Mouse (Mus musculus): ENCODE measurements around the gene Ear1. TPM values are rescaled to one million over a fixed set of nuclear protein-coding genes. Genes with fewer than 3 reads are reported as not detected.
A peak's percentile ranks its signal among the peaks of the same experiment; 100 is the strongest.
"Not testable (repeated sequence)": the region's sequence is repeated elsewhere in the genome, so short reads cannot be mapped to it uniquely, and the experiment has no call there.

The Ear1 gene
- total and polyA plus RNA-seq, 2 experiments from 2014 or later = not detected

GRCm38 (mm10) chr14:43877789-43878188 is 2.5 kb upstream of the Ear1 start:
- H3K9ac ChIP-seq (replicated peaks; ENCODE audit: low read length, poor library complexity, severe bottlenecking); H3K27me3 ChIP-seq (ENCODE audit: insufficient read depth, low read length); ATAC-seq (ENCODE audit: low FRiP score); H3K27ac ChIP-seq (ENCODE audit: low read depth, low read length); H3K4me3 ChIP-seq (ENCODE audit: low read depth, low read length); H3K4me2 ChIP-seq (ENCODE audit: low read depth, low read length, poor library complexity, severe bottlenecking); H3K4me1 ChIP-seq (ENCODE audit: insufficient read depth, low read length); DNase-seq (ENCODE audit: low spot score); H3K36me3 ChIP-seq (ENCODE audit: insufficient read depth, low read length); H3K9me3 ChIP-seq (ENCODE audit: low read length): not testable (repeated sequence)
- WGBS = 35% methylated on average over 1 of the region's 2 CpGs

- H3K27ac ChIP-seq (ENCODE audit: low read depth, low read length); DNase-seq (ENCODE audit: low spot score); H3K9me3 ChIP-seq (ENCODE audit: low read length); ATAC-seq (ENCODE audit: low FRiP score); H3K9ac ChIP-seq (replicated peaks; ENCODE audit: low read length, poor library complexity, severe bottlenecking); H3K4me1 ChIP-seq (ENCODE audit: insufficient read depth, low read length); H3K27me3 ChIP-seq (ENCODE audit: insufficient read depth, low read length); H3K4me3 ChIP-seq (ENCODE audit: low read depth, low read length); H3K4me2 ChIP-seq (ENCODE audit: low read depth, low read length, poor library complexity, severe bottlenecking); H3K36me3 ChIP-seq (ENCODE audit: insufficient read depth, low read length): not testable (repeated sequence)
- 92% methylated on average over 3 of the region's 3 CpGs for WGBS
These were observed 455 bp downstream of the Ear1 start for GRCm38 (mm10) chr14:43874862-43875261.

GRCm38 (mm10) chr14:43860522-43860921 is 14.8 kb downstream of the Ear1 start:
- not testable (repeated sequence) for H3K4me2 ChIP-seq (ENCODE audit: low read depth, low read length, poor library complexity, severe bottlenecking); H3K4me3 ChIP-seq (ENCODE audit: low read depth, low read length); H3K4me1 ChIP-seq (ENCODE audit: insufficient read depth, low read length); H3K36me3 ChIP-seq (ENCODE audit: insufficient read depth, low read length); H3K27me3 ChIP-seq (ENCODE audit: insufficient read depth, low read length); H3K9ac ChIP-seq (replicated peaks; ENCODE audit: low read length, poor library complexity, severe bottlenecking); H3K27ac ChIP-seq (ENCODE audit: low read depth, low read length); H3K9me3 ChIP-seq (ENCODE audit: low read length)
- peak; percentile 73 for TF ChIP-seq CTCF (IDR thresholded peaks at IDR 0.05)
- ATAC-seq (ENCODE audit: low FRiP score) (0 out of 2 replicates have a peak, but pooled peaks have one; percentile 32), DNase-seq (ENCODE audit: low spot score) (peak; percentile 47)
- WGBS = 28% methylated on average over 2 of the region's 2 CpGs

- not testable (repeated sequence) for DNase-seq (ENCODE audit: low spot score); ATAC-seq (ENCODE audit: low FRiP score); H3K9me3 ChIP-seq (ENCODE audit: low read length); H3K36me3 ChIP-seq (ENCODE audit: insufficient read depth, low read length); H3K27ac ChIP-seq (ENCODE audit: low read depth, low read length); H3K4me3 ChIP-seq (ENCODE audit: low read depth, low read length); H3K4me1 ChIP-seq (ENCODE audit: insufficient read depth, low read length); H3K27me3 ChIP-seq (ENCODE audit: insufficient read depth, low read length); H3K9ac ChIP-seq (replicated peaks; ENCODE audit: low read length, poor library complexity, severe bottlenecking); H3K4me2 ChIP-seq (ENCODE audit: low read depth, low read length, poor library complexity, severe bottlenecking)
- WGBS = 67% methylated on average over 4 of the region's 6 CpGs
These were observed 15.9 kb downstream of the Ear1 start for GRCm38 (mm10) chr14:43859465-43859864.

GRCm38 (mm10) chr14:43843949-43844573 is 31.3 kb downstream of the Ear1 start:
- H3K27ac ChIP-seq (ENCODE audit: low read depth, low read length); ATAC-seq (ENCODE audit: low FRiP score); H3K27me3 ChIP-seq (ENCODE audit: insufficient read depth, low read length); H3K9me3 ChIP-seq (ENCODE audit: low read length); H3K4me3 ChIP-seq (ENCODE audit: low read depth, low read length); H3K36me3 ChIP-seq (ENCODE audit: insufficient read depth, low read length); DNase-seq (ENCODE audit: low spot score); H3K4me1 ChIP-seq (ENCODE audit: insufficient read depth, low read length); H3K9ac ChIP-seq (replicated peaks; ENCODE audit: low read length, poor library complexity, severe bottlenecking); H3K4me2 ChIP-seq (ENCODE audit: low read depth, low read length, poor library complexity, severe bottlenecking): not testable (repeated sequence)
- 83% methylated on average over 4 of the region's 4 CpGs for WGBS

GRCm38 (mm10) chr14:43840976-43841375 is 34.3 kb downstream of the Ear1 start:
- H3K27ac ChIP-seq (ENCODE audit: low read depth, low read length); H3K4me1 ChIP-seq (ENCODE audit: insufficient read depth, low read length); ATAC-seq (ENCODE audit: low FRiP score); H3K4me2 ChIP-seq (ENCODE audit: low read depth, low read length, poor library complexity, severe bottlenecking); H3K9me3 ChIP-seq (ENCODE audit: low read length); H3K27me3 ChIP-seq (ENCODE audit: insufficient read depth, low read length); H3K9ac ChIP-seq (replicated peaks; ENCODE audit: low read length, poor library complexity, severe bottlenecking); H3K36me3 ChIP-seq (ENCODE audit: insufficient read depth, low read length); DNase-seq (ENCODE audit: low spot score); H3K4me3 ChIP-seq (ENCODE audit: low read depth, low read length): not testable (repeated sequence)
- no CpG with 5 or more reads among the region's 1 CpGs for WGBS

GRCm38 (mm10) chr14:43835366-43835765 is 40.0 kb downstream of the Ear1 start:
- H3K4me2 ChIP-seq (ENCODE audit: low read depth, low read length, poor library complexity, severe bottlenecking); H3K4me1 ChIP-seq (ENCODE audit: insufficient read depth, low read length); H3K4me3 ChIP-seq (ENCODE audit: low read depth, low read length); H3K9me3 ChIP-seq (ENCODE audit: low read length); H3K27ac ChIP-seq (ENCODE audit: low read depth, low read length); DNase-seq (ENCODE audit: low spot score); ATAC-seq (ENCODE audit: low FRiP score); H3K36me3 ChIP-seq (ENCODE audit: insufficient read depth, low read length); H3K9ac ChIP-seq (replicated peaks; ENCODE audit: low read length, poor library complexity, severe bottlenecking); H3K27me3 ChIP-seq (ENCODE audit: insufficient read depth, low read length): not testable (repeated sequence)
- WGBS = 91% methylated on average over 2 of the region's 2 CpGs

GRCm38 (mm10) chr14:43830385-43830784 is 44.9 kb downstream of the Ear1 start:
- not testable (repeated sequence) for H3K27me3 ChIP-seq (ENCODE audit: insufficient read depth, low read length); H3K4me2 ChIP-seq (ENCODE audit: low read depth, low read length, poor library complexity, severe bottlenecking); H3K27ac ChIP-seq (ENCODE audit: low read depth, low read length); ATAC-seq (ENCODE audit: low FRiP score); H3K36me3 ChIP-seq (ENCODE audit: insufficient read depth, low read length); H3K9me3 ChIP-seq (ENCODE audit: low read length); H3K9ac ChIP-seq (replicated peaks; ENCODE audit: low read length, poor library complexity, severe bottlenecking); H3K4me3 ChIP-seq (ENCODE audit: low read depth, low read length); DNase-seq (ENCODE audit: low spot score); H3K4me1 ChIP-seq (ENCODE audit: insufficient read depth, low read length)
- WGBS = 67% methylated on average over 1 of the region's 1 CpGs

- not testable (repeated sequence) for H3K27me3 ChIP-seq (ENCODE audit: insufficient read depth, low read length); H3K9ac ChIP-seq (replicated peaks; ENCODE audit: low read length, poor library complexity, severe bottlenecking); H3K27ac ChIP-seq (ENCODE audit: low read depth, low read length); H3K4me1 ChIP-seq (ENCODE audit: insufficient read depth, low read length); ATAC-seq (ENCODE audit: low FRiP score); DNase-seq (ENCODE audit: low spot score); H3K9me3 ChIP-seq (ENCODE audit: low read length); H3K4me3 ChIP-seq (ENCODE audit: low read depth, low read length); H3K4me2 ChIP-seq (ENCODE audit: low read depth, low read length, poor library complexity, severe bottlenecking); H3K36me3 ChIP-seq (ENCODE audit: insufficient read depth, low read length)
- WGBS = 93% methylated on average over 6 of the region's 6 CpGs
These were observed 51.1 kb downstream of the Ear1 start for GRCm38 (mm10) chr14:43824176-43824575.
